Mouse (Mus musculus) kidney, postnatal 0 days (tissue): ENCODE data around the gene Plac9b. TPM values are rescaled to one million over a fixed set of nuclear protein-coding genes. Genes with fewer than 3 reads are reported as not detected.

Source experiments
- polyA plus RNA-seq: library from polyadenylated mRNA; unstranded; fragments of >200 nt; fragmentation: Nextera tagmentation; extraction: Ambion mirVana; gene quantifications from 2 replicates; pipeline ENCODE4 v1.2.1, GENCODE M21; 2015

The Plac9b gene
- polyA plus RNA-seq, 1 experiment from 2014 or later, result 68.2 TPM

Other genes with a start within 250 kb of the Plac9b start
- not detected in 2 replicates for gene Cphx1, start 244.2 kb downstream of the Plac9b start, polyA plus RNA-seq
- 1.0 and 1.7 TPM in 2 replicates for gene Duxbl1, start 203.9 kb downstream of the Plac9b start, polyA plus RNA-seq
- 58.2 and 63.5 TPM in 2 replicates for gene Gm9780, start 139.8 kb downstream of the Plac9b start, polyA plus RNA-seq
- gene Tmem254c, start 115.1 kb downstream of the Plac9b start, polyA plus RNA-seq, result 68.1 and 76.8 TPM in 2 replicates
- not detected in 2 replicates for gene Cphx2, start 101.0 kb downstream of the Plac9b start, polyA plus RNA-seq
- 0.42 and 0.46 TPM in 2 replicates for gene Cphx3, start 100.2 kb downstream of the Plac9b start, polyA plus RNA-seq
- not detected in 2 replicates for gene Duxbl2, start 64.1 kb downstream of the Plac9b start, polyA plus RNA-seq
- 49.9 and 53.6 TPM in 2 replicates for gene Tmem254b, start 24.6 kb upstream of the Plac9b start, polyA plus RNA-seq
- gene Duxbl3, start 75.5 kb upstream of the Plac9b start, polyA plus RNA-seq, result 1.8 and 1.9 TPM in 2 replicates